Mouse (Mus musculus) thymus, adult 2 months (tissue): Measurements from ENCODE around the gene Tcf12.

Experiments used
- CTCF ChIP-seq: fragments of 200-500 bp; IDR thresholded peaks from 2 replicates; pipeline ENCODE4 v1.5.1; 2012; ENCODE audit warnings: mild to moderate bottlenecking, control low read depth, low read length, moderate library complexity, borderline replicate concordance; ENCODE audit not compliant: control insufficient read depth, poor library complexity, insufficient read depth; ENCODE audit errors: extremely low read depth
- POLR2A ChIP-seq: fragments of 200-500 bp; IDR thresholded peaks from 2 replicates; pipeline ENCODE4 v1.6.1; 2012; ENCODE audit warnings: mild to moderate bottlenecking, low read length, control low read depth, moderate library complexity; ENCODE audit not compliant: control insufficient read depth, poor library complexity, insufficient read depth; ENCODE audit errors: extremely low read depth

GRCm38 (mm10) chr9:72023274-72023673 is 88.4 kb downstream of the Tcf12 start:
- TF ChIP-seq CTCF (no peak), POLR2A (no peak)
